In genomic region chr8:94392147-94392546, GRCm38 (mm10) we compare ENCODE assay signal across 8 mouse cellular contexts. TPM values are rescaled to one million over a fixed set of nuclear protein-coding genes. Genes with fewer than 3 reads are reported as not detected.
A peak's percentile ranks its signal among the peaks of the same experiment; 100 is the strongest.
DNase-seq lines count a peak whose midpoint lies in the region; ATAC-seq and TF ChIP-seq lines count a peak whose summit lies in the region.

No protein-coding gene starts in this region.

- no peak for ATAC-seq in forebrain, postnatal 0 days
- no peak for ATAC-seq in forebrain, embryonic 16.5 days

- peaks cover 74% of the 10 kb centered on the region for H3K36me3 ChIP-seq in forebrain, postnatal 0 days (ENCODE audit: insufficient read depth)
- H3K36me3 ChIP-seq in forebrain, embryonic 16.5 days (ENCODE audit: control insufficient read depth, insufficient read depth) = peaks cover 51% of the 10 kb centered on the region

- peak; percentile 56 for TF ChIP-seq CTCF in forebrain, postnatal 0 days (IDR thresholded peaks at IDR 0.05; ENCODE audit: low read depth)

- no peak overlapping the region for H3K9ac ChIP-seq in forebrain, postnatal 0 days
- no peak overlapping the region for H3K9ac ChIP-seq in forebrain, embryonic 16.5 days (replicated peaks; ENCODE audit: low read depth, low read length)

- no peak overlapping the region for H3K4me3 ChIP-seq in forebrain, postnatal 0 days (ENCODE audit: low read depth, low read length)
- H3K4me3 ChIP-seq in forebrain, embryonic 16.5 days (replicated peaks; ENCODE audit: low read length) = no peak overlapping the region

- H3K27ac ChIP-seq in forebrain, postnatal 0 days (ENCODE audit: low read depth, low read length) = no peak overlapping the region
- no peak overlapping the region for H3K27ac ChIP-seq in forebrain, embryonic 16.5 days (ENCODE audit: low read length)

- peak; percentile 35 for DNase-seq in forebrain, postnatal 0 days
- peak; percentile 29 for DNase-seq in ovary, postnatal 14 days (ENCODE audit: low spot score)
- no peak for DNase-seq in ovary, postnatal 10 days (ENCODE audit: low spot score)
- peak; percentile 42 to 56 for DNase-seq in adrenal gland, postnatal 36 days
- DNase-seq in gastrocnemius, postnatal 25 days = peak; percentile 46
- peak; percentile 19 to 30 for DNase-seq in layer of hippocampus, postnatal 14 days (ENCODE audit: low spot score in 2 of 2)
- DNase-seq in right cerebral cortex, postnatal 4 days = peak; percentile 46

- no peak overlapping the region for H3K4me2 ChIP-seq in forebrain, postnatal 0 days (ENCODE audit: low read depth)
- H3K4me2 ChIP-seq in forebrain, embryonic 16.5 days (ENCODE audit: low read length) = no peak overlapping the region

- 81% methylated on average over 12 of the region's 12 CpGs for WGBS in forebrain, postnatal 0 days
- WGBS in forebrain, embryonic 16.5 days = 78% methylated on average over 12 of the region's 12 CpGs

- H3K4me1 ChIP-seq in forebrain, postnatal 0 days (ENCODE audit: insufficient read depth) = peaks cover 5% of the 10 kb centered on the region
- peaks cover 13% of the 10 kb centered on the region for H3K4me1 ChIP-seq in forebrain, embryonic 16.5 days (replicated peaks; ENCODE audit: control insufficient read depth, insufficient read depth, low read length)

- no peaks in the 10 kb centered on the region for H3K27me3 ChIP-seq in forebrain, postnatal 0 days (ENCODE audit: insufficient read depth, low read length)
- H3K27me3 ChIP-seq in forebrain, embryonic 16.5 days (replicated peaks; ENCODE audit: control insufficient read depth, insufficient read depth, low read length) = no peaks in the 10 kb centered on the region

- no peaks in the 10 kb centered on the region for H3K9me3 ChIP-seq in forebrain, postnatal 0 days (ENCODE audit: low read length)
- no peaks in the 10 kb centered on the region for H3K9me3 ChIP-seq in forebrain, embryonic 16.5 days (ENCODE audit: control insufficient read depth, low read length)

RNA-seq across cellular contexts. Expression of gene Herpud1, which starts 5.9 kb away (rescaled TPM):
- total RNA-seq in forebrain, postnatal 0 days (2014; rRNA removed) = 68.2 and 79.7 TPM in 2 replicates
- polyA plus RNA-seq in forebrain, postnatal 0 days (2015; fragmentation: Nextera tagmentation; extraction: Ambion mirVana) = 60.7 and 63.4 TPM in 2 replicates
- polyA plus RNA-seq in forebrain, embryonic 16.5 days (2015; fragmentation: Nextera tagmentation; extraction: Ambion mirVana) = 68.0 and 78.0 TPM in 2 replicates
- 100 to 1,000 TPM; 109 to 110 TPM for total RNA-seq in adrenal gland, postnatal 36 days (2021)
- 10 to 100 TPM; 78.0 to 80.1 TPM for total RNA-seq in gastrocnemius, postnatal 25 days (2021)
- 10 to 100 TPM; 43.9 to 56.6 TPM for total RNA-seq in layer of hippocampus, postnatal 14 days (2021)

RNA-seq across cellular contexts. Expression of gene Nlrc5, which starts 42.0 kb away (rescaled TPM):
- total RNA-seq in forebrain, postnatal 0 days (2014; rRNA removed) = 0.69 and 1.6 TPM in 2 replicates
- polyA plus RNA-seq in forebrain, postnatal 0 days (2015; fragmentation: Nextera tagmentation; extraction: Ambion mirVana) = 0.28 and 0.36 TPM in 2 replicates
- 0.28 and 0.47 TPM in 2 replicates for polyA plus RNA-seq in forebrain, embryonic 16.5 days (2015; fragmentation: Nextera tagmentation; extraction: Ambion mirVana)
- 1 to 10 TPM; 3.5 to 7.4 TPM for total RNA-seq in adrenal gland, postnatal 36 days (2021)
- 1 to 10 TPM in 1 of 2 experiments, under 1 TPM in 1; 0.20 to 1.3 TPM for total RNA-seq in gastrocnemius, postnatal 25 days (2021)
- under 1 TPM; 0.35 to 0.45 TPM for total RNA-seq in layer of hippocampus, postnatal 14 days (2021)
